Mouse (Mus musculus) kidney, embryonic 14.5 days (tissue): ENCODE data around the gene Gucy1a1. TPM values are rescaled to one million over a fixed set of nuclear protein-coding genes. Genes with fewer than 3 reads are reported as not detected.
"Not testable (repeated sequence)": the region's sequence is repeated elsewhere in the genome, so short reads cannot be mapped to it uniquely, and the experiment has no call there.

Source experiments
- ATAC-seq: fragments of 200-750 bp; cut with Nextera tagmentation; 2 replicates; pipeline ENCODE4 v1.8.0; 2017; ENCODE audit warnings: moderate number of reproducible peaks, mild to moderate bottlenecking, moderate TSS enrichment, moderate library complexity; ENCODE audit not compliant: low FRiP score, low TSS enrichment
- H3K27ac ChIP-seq: fragments of 300-500 bp; sonication (generic); 2 replicates; pipeline ENCODE4 v1.5.1; 2014; ENCODE audit warnings: low read depth, mild to moderate bottlenecking, low read length, moderate library complexity, mixed read lengths
- H3K27me3 ChIP-seq: fragments of 300-500 bp; sonication (generic); 2 replicates; pipeline ENCODE4 v1.6.1; 2014; ENCODE audit warnings: mild to moderate bottlenecking, low read length; ENCODE audit not compliant: control insufficient read depth, insufficient read depth
- H3K36me3 ChIP-seq: fragments of 300-500 bp; sonication (generic); 2 replicates; pipeline ENCODE4 v1.6.1; 2014; ENCODE audit warnings: low read length, mixed read lengths; ENCODE audit not compliant: control insufficient read depth, insufficient read depth
- H3K4me1 ChIP-seq: fragments of 300-500 bp; sonication (generic); 2 replicates; pipeline ENCODE4 v1.6.1; 2014; ENCODE audit warnings: low read length, mixed read lengths; ENCODE audit not compliant: control insufficient read depth, insufficient read depth
- H3K4me2 ChIP-seq: fragments of 300-500 bp; sonication (generic); replicated peaks from 2 replicates; pipeline ENCODE4 v1.6.1; 2014; ENCODE audit warnings: low read depth, mild to moderate bottlenecking, low read length
- H3K4me3 ChIP-seq: fragments of 300-500 bp; sonication (generic); 2 replicates; pipeline ENCODE4 v1.5.1; 2014; ENCODE audit warnings: mild to moderate bottlenecking, low read length
- H3K9ac ChIP-seq: fragments of 300-500 bp; sonication (generic); 2 replicates; pipeline ENCODE4 v1.6.1; 2014; ENCODE audit warnings: low read depth, mild to moderate bottlenecking, low read length, moderate library complexity
- H3K9me3 ChIP-seq: fragments of 300-500 bp; sonication (generic); 2 replicates; pipeline ENCODE4 v1.6.1; 2016; ENCODE audit warnings: low read length; ENCODE audit not compliant: control insufficient read depth
- WGBS: fragments of 180-500 bp; shearing (Covaris S2); extraction: QIAGEN DNeasy Blood & Tissue Kit; methylation state at CpG from one replicate; pipeline ENCODE4 v1.1.7; 2014; 5-methylcytosine and 5-hydroxymethylcytosine counted together
- polyA plus RNA-seq: library from polyadenylated mRNA; unstranded; fragments of >200 nt; fragmentation: Nextera tagmentation; extraction: Ambion mirVana; gene quantifications from 2 replicates; pipeline ENCODE4 v1.2.1, GENCODE M21; 2014

Gene Gucy1a1
- polyA plus RNA-seq = 41.2 and 61.0 TPM in 2 replicates

DNA sequence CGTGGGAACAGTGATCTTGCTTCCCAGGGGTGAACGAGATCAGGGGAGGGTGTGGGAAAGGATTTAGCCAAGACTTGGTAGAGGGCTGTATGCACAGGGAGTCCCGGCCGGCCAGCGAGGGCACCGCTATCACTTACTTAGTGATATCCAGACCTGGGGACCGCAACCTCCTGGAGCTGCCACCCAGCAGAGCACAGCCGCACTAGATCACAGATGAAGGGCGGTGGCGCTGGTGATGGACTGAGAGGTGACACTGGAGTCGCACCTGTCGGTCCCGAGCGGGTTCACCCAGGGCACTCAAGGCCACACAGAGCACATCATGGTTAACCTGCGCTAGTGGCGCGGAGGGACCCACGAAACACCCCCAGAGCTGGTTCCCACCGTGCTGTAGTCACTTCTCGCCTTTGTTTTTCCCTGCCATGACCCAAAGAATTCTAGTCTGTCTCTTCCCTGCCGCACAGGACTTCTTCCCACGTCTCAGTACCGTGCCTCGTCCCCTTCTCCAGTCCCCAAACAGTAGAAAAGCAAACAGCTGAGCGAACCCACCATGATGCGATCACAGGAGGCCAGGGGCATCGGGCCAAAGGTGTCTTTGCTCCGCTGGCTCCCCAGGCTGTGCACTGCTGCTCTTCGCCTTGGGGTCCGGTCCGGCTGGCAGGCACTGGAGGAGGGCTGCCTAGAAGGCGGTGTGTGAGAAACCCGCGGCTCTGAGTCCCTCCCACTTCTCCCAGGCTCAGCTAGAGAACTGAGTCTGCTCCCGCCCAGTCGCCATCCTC, at the start of gene Gucy1a1:
Gucy1a1 (minus strand) TSS at position 664 of the 776 bp plus-strand sequence.
- WGBS = 1% methylated on average over 36 of the region's 36 CpGs
- no peaks in the 10 kb centered on the region for H3K9me3 ChIP-seq
- peak within 1 kb of the TSS; percentile 33 for H3K27ac ChIP-seq
- ATAC-seq = peak; percentile 94
- H3K4me1 ChIP-seq = no peaks in the 10 kb centered on the region; the same call in 1 of the 2 replicates
- H3K4me2 ChIP-seq = peak within 1 kb of the TSS; percentile 81
- H3K4me3 ChIP-seq = peak within 1 kb of the TSS; percentile 58
- H3K36me3 ChIP-seq = no peaks in the 10 kb centered on the region
- peak within 1 kb of the TSS; percentile 67 for H3K9ac ChIP-seq
- H3K27me3 ChIP-seq = no peaks in the 10 kb centered on the region

DNA sequence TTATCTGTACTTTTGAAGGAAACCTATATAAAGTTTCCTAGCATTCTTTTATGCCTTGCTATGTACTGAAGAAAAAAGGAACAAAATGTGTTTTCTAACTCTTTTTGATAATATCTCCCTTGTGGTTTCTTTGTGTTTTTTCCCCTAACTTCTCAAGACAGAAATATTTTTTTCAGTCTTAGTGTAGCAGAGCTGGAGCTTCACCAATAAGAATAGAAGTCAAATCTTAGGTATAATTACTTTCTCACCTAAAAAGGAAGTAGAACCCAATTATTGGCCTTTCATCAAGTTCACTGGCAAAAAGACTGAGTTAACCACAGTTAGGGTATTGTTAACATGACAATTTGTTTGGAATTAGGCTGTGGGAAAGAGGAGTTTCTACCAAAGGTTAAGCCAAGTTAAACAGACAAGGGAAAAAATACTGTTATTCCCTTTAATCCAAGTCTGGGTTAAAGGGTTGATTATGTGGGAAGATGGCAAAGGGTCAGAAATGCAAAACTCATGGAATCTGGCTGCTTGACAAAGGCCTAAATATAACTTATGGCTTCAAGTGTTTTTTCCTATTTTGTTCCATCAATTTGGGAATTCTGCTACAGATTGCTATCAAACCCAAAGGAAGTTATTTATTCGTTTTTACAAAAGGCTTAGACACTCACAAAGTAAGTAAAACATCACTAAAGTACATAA, 46.1 kb upstream of the Gucy1a1 start:
- Histone ChIP-seq H3K4me1 (no peaks in the 10 kb centered on the region), H3K27ac (no peak overlapping the region), H3K9ac (no peak overlapping the region), H3K9me3 (peaks cover 2% of the 10 kb centered on the region; the same call in 1 of the 2 replicates), H3K27me3 (no peaks in the 10 kb centered on the region), H3K4me2 (no peak overlapping the region), H3K4me3 (no peak overlapping the region), H3K36me3 (no peaks in the 10 kb centered on the region)
- no peak for ATAC-seq
- 74% methylated on average over 1 of the region's 1 CpGs for WGBS

DNA sequence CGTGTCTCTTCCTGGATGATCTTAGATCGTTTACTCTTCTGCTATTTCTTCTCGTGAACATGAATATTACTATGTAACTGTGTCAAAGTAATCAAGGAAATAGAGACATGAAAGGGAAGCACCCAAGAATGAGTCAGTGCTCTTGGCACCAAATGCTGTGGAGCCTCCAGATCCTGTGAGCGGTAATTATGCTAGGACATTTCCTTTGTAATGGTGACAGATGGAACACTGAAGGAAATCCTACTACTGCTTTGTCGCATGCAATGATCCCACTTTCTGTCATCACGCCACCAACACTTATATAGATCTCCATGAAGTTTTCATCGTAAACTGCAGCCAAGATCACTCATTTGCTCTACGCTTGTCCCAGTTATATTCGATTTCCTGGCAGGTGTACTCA, 40.0 kb upstream of the Gucy1a1 start:
- H3K27me3 ChIP-seq = no peaks in the 10 kb centered on the region
- WGBS = 87% methylated on average over 9 of the region's 9 CpGs
- no peak overlapping the region for H3K9ac ChIP-seq
- no peak overlapping the region for H3K4me2 ChIP-seq
- no peak for ATAC-seq
- H3K9me3 ChIP-seq = peaks cover 2% of the 10 kb centered on the region; the same call in 1 of the 2 replicates
- no peaks in the 10 kb centered on the region for H3K36me3 ChIP-seq
- no peak overlapping the region for H3K27ac ChIP-seq
- no peak overlapping the region for H3K4me3 ChIP-seq
- no peaks in the 10 kb centered on the region for H3K4me1 ChIP-seq

DNA sequence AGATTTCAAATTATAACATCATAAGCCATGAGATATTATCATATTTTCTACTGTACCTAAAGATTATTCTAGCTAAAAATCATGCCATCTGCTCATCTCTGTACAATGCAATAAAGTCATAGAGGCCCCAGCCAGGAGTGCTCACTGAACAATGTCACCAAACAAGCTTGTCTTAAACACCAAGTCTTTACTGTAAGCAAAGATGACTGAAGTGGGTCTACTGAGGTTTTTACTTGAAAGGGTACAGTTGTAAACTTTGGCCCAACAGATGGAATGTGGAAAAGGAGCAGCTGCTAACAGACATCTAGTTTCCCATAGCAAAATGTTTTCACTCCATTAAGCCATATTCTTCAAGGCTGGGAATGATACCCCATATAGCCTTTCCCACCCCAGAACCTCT, 35.9 kb upstream of the Gucy1a1 start:
- Histone ChIP-seq H3K4me2 (no peak overlapping the region), H3K27me3 (no peaks in the 10 kb centered on the region), H3K4me3 (no peak overlapping the region), H3K9ac (no peak overlapping the region), H3K36me3 (no peaks in the 10 kb centered on the region), H3K27ac (no peak overlapping the region), H3K9me3 (no peaks in the 10 kb centered on the region), H3K4me1 (no peaks in the 10 kb centered on the region)
- no peak for ATAC-seq

DNA sequence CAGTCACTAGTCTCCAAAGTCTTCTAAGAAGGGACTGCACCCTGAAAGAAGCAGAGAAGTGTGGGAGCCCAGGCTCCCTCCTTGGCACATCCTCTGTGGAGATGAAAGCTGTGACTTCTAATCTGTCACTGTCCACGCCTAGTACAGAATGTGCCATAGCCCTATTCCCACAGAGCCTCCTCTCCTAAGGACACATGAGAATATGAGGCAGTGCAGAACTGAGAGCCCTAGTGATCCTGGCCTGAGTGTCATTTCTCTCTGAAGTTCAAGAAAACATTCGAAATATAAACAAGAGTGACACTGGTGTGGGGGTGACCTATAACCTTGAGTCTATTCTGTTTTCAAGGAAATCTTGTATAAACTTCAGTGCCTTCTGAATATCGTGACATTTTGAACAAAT, 34.7 kb upstream of the Gucy1a1 start:
- 52% methylated on average over 3 of the region's 3 CpGs for WGBS
- H3K9ac ChIP-seq = no peak overlapping the region
- no peak for ATAC-seq

DNA sequence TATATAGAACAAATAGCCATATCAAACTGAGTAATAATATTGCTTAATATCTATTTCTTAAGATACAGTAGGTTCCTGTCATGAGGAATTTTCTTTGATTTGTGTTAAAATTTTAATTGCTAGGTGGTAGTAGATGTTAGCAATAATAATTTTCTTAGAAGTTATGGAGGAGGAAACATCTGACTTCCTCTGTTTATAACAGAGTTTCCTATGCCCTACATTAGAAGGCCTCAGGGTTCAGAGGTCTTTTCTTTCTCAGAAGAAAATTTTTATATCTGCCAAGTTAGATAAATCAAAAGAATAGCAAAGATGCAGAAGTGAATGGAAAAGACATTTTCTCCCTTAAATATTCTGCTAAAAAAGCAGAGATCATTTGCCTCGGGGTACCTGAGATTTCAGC, 29.9 kb upstream of the Gucy1a1 start:
- no peaks in the 10 kb centered on the region for H3K9me3 ChIP-seq
- H3K27me3 ChIP-seq = no peaks in the 10 kb centered on the region
- H3K36me3 ChIP-seq = no peaks in the 10 kb centered on the region
- H3K4me3 ChIP-seq = no peak overlapping the region
- H3K4me1 ChIP-seq = no peaks in the 10 kb centered on the region
- no peak for ATAC-seq
- 63% methylated on average over 1 of the region's 1 CpGs for WGBS
- no peak overlapping the region for H3K9ac ChIP-seq
- no peak overlapping the region for H3K4me2 ChIP-seq
- H3K27ac ChIP-seq = no peak overlapping the region

More for the DNA sequence above, 34.7 kb upstream of the Gucy1a1 start:
- Histone ChIP-seq H3K9me3 (no peaks in the 10 kb centered on the region), H3K27ac (no peak overlapping the region), H3K4me1 (no peaks in the 10 kb centered on the region), H3K36me3 (no peaks in the 10 kb centered on the region), H3K4me3 (no peak overlapping the region), H3K27me3 (no peaks in the 10 kb centered on the region), H3K4me2 (no peak overlapping the region)

DNA sequence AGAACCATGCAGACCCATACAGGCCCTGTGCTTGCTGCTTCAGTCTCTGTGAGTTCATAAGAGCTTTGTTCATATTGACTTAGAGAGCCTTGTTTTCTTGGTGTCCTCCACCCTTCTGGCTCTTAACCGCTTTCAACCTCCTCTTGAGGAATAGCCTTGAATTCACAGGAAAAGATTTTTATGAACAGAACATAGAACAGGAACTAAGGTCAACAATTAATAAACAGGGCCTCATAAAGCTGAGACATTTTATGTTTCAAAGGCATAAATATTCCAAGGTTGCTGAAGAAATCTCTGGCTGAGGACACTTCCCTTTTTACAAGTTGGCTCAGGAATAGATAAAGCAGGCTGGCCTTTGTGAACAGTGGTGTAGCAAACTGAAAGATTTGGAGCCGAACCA, 21.5 kb upstream of the Gucy1a1 start:
- Histone ChIP-seq H3K27me3 (no peaks in the 10 kb centered on the region), H3K4me1 (no peaks in the 10 kb centered on the region), H3K27ac (no peak overlapping the region), H3K36me3 (no peaks in the 10 kb centered on the region), H3K4me3 (no peak overlapping the region), H3K9ac (no peak overlapping the region), H3K9me3 (no peaks in the 10 kb centered on the region), H3K4me2 (no peak overlapping the region)
- 60% methylated on average over 2 of the region's 2 CpGs for WGBS
- no peak for ATAC-seq

DNA sequence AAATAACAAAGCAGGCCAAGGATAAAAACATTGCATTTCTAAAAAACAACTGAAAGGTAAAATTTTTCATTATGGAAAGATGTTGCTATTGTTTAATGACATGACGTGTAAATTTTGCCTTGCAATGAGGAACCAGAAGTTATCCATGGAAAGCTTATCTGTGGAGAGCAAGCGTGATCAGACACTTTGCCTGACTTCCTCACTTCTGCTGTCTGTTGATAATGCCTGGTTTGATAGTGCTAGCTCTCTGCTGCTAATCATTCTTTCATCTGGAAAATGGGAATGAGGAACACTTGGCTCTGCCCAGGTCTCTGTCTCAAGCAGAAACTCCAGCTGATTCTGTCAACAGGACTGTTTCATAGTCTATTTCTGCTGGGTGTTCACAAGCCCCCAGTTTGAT, 20.3 kb upstream of the Gucy1a1 start:
- H3K4me3 ChIP-seq = no peak overlapping the region
- H3K36me3 ChIP-seq = no peaks in the 10 kb centered on the region

DNA sequence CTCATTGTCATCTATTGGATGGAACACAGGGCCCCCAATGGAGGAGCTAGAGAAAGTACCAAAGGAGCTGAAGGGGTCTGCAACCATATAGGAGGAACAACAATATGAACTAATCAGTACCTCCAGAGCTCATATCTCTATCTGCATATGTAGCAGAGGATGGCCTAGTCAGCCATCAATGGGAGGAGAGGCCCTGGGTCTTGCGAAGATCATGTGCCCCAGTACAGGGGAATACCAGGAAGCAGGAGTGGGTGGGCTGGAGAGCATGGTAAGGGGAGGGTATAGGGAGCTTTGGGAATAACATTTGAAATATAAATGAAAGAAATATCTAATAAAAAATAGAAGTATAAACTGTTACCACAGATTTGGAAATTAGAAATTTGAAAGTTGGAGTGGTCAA, 17.4 kb upstream of the Gucy1a1 start:
- H3K4me2 ChIP-seq, H3K4me3 ChIP-seq, H3K27me3 ChIP-seq, H3K9ac ChIP-seq, H3K36me3 ChIP-seq, H3K4me1 ChIP-seq, H3K27ac ChIP-seq, ATAC-seq, H3K9me3 ChIP-seq: not testable (repeated sequence)
- WGBS = 86% methylated on average over 1 of the region's 1 CpGs

More for the DNA sequence above, 20.3 kb upstream of the Gucy1a1 start:
- Histone ChIP-seq H3K4me1 (no peaks in the 10 kb centered on the region), H3K27me3 (no peaks in the 10 kb centered on the region), H3K9ac (no peak overlapping the region), H3K27ac (no peak overlapping the region), H3K9me3 (no peaks in the 10 kb centered on the region), H3K4me2 (no peak overlapping the region)
- no peak for ATAC-seq
- 91% methylated on average over 2 of the region's 2 CpGs for WGBS
